Mouse (Mus musculus) layer of hippocampus, postnatal 10 days (tissue): Measurements from ENCODE around the gene Fermt2. TPM values are rescaled to one million over a fixed set of nuclear protein-coding genes. Genes with fewer than 3 reads are reported as not detected.

Experiments used
- DNase-seq, 2 experiments: peaks; one replicate each; pipeline ENCODE4 v3.0.0; 2021; ENCODE audit warnings: low spot score in 2 of 2
- total RNA-seq, 2 experiments: library from RNA; stranded (reverse); gene quantifications; 2 replicates each; pipeline ENCODE4 v1.2.3; 2021

Gene Fermt2
- total RNA-seq, 2 experiments from 2014 or later, result 90.8 to 117 TPM

DNA sequence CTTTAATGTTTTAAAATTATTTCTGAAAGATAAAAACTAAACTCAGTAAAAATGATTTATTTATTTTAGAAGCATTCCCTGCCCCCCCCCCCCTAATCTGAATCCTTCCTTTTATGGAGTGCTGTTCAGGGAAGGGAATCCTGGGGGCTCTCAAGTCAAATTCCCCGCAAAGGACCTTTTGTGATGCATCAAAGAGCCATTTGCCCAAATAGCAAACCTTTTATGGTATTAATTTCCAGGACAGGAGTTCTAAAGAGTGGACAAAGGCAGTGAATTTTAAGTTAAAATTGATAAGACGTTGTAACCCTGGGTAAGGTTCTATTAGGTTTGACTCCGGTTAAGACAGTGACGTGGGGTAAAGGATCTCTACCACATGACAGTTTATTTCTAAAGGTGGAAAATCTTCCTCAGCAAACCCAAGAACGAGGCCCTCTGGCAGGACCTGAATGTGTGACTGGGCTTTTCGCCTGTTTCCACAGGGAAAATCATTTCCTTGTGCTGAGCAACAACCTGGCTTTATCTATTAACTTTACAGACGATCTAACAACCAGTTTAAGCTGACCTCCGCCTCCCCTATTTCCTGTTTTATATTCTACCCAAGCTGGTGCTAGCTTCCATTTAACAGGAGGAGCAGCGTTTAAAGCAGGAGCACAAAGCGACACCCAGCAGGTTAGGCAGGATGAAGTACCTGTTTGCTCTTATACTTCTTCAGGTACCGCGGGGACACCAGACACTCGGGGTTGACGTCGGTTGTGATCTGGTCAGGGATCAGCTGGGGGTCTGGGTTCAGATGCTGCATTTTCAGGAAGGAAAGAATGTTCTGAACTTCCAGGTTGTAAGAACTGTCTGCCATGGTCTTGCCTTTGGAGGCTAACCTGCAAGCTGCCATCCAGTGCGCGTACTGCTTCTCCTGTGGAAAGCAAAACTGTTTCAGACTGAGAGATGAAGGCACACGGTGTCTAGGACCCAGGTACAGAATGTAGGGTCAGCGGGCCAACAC lies 65.6 kb downstream of the Fermt2 start:
- no peak for DNase-seq

GRCm38 (mm10) chr14:45463599-45463998 lies 66.3 kb downstream of the Fermt2 start:
- no peak for DNase-seq

DNA sequence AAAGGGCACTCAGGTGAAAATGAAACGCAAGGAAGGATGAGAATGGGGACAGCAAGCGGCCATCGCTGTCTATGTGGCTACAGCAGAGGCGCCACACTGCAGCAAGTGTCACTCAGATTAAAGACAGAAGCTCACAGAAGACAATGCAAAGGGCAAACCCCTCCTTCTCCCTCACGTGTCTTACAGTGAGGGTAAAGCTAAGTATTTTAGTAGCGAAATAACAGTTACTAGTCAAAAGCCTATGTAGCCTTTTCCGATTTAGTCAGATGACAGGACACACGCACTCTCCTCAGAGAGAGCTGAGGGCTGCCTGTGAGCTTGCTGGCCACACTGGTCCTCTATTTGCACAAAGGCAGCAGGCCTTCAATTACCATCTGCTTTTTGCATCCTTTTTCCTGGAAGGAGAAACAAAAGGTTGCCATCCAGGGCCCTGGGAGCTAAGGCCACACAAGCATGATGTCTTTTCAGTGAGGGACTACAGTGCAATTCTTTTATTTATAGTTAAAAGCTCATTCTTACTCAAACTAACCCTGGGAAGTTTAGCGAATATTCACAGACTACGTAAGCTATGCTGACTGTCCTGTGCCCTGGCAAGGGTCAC lies 66.9 kb downstream of the Fermt2 start:
- DNase-seq, result no peak

GRCm38 (mm10) chr14:45462374-45462773 lies 67.5 kb downstream of the Fermt2 start:
- peak in 1 of 2 experiments; percentile 60 for DNase-seq

DNA sequence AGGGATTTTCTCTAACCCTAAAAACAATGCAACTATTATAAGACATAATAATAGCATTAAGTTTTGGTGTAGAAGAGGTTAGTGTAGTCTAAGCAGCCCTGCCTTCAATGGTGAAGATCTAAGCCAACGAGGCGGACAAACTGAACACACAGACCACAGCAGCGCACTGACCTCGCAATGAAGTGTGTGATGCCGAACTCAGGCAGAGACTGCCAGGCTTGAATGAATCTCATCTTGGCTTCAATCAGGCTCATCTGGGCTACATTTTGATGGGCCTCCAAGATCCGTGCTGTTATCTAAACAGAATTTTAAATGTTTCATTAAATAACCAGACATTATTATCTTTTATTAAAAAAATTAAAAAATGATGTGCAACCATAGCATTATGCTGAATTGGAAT lies 68.0 kb downstream of the Fermt2 start:
- DNase-seq, result no peak

DNA sequence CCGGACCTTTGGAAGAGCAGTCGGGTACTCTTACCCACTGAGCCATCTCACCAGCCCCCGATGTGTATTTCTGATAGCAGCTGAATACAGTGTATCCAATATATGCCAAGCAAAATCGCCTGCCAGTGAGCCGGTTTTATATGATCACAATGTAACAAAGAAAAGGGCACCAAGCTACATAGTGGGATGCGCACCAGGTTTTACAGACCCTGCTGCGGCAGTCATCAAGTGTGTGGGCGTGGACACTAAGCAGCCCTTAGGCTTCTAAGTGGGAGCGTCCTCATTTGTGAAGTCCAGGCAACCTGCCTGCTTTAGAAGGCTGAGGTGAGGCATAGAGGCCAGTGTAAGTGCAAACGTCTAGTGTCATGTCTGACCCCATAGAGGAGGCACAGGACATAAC lies 69.4 kb downstream of the Fermt2 start:
- DNase-seq, result no peak

DNA sequence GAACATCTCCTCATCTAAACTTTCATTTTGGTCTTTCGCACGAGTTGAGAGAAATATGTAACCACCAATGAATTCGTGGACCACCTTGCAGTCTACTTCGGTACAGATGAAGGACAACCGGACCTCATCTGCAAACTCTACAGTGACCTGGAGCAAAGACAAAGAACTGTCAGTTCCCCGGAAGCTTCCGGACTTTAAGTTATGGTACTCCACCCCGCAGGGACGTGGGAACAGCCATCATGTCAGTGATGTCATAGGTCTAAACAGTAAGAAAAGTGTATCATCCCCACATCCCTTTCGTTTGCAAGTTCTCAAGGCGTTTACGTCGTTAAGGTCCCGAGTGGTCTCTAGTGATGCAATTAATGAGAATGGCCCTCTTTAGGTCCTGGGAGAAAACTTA lies 70.0 kb downstream of the Fermt2 start:
- DNase-seq, result no peak

DNA sequence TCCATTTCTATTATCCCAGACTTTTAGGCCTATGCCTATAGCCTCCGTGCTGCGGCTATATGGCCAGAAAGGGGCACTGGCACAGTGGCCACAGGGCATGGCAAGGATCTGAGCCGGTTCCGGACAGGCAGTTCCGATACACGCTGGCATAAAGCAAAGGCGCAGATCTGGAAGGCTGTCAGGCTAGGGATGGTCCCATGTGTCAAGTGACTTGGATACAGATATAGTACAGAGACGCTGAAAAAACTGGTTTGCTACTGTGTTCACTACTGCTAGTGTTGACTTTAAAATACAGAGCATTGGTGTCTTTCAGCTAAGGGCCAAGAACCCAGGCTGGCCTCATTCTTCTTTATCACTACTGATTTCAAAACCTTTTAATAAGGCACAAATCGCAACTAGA lies 72.9 kb downstream of the Fermt2 start:
- peak in 1 of 2 experiments; percentile 26 for DNase-seq

DNA sequence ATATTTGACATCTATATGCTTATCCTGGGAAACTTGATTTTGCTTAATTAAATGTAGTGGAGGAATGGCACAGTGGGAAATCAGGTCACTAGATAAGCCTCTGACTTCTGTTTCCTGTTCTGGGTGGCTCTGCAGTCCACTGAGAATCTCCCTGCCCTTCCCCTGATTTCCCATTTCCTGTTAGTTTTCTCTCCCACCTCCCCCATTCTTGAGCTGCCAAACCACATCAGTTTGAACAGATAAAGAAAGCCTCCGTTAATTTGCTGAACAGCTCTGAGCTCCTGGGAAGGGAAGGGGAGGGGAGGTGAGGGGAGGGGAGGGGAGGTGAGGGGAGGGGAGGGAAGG lies 73.4 kb downstream of the Fermt2 start:
- DNase-seq, result no peak

- DNase-seq, result peak in 1 of 2 experiments; percentile 18
These were observed 74.0 kb downstream of the Fermt2 start for GRCm38 (mm10) chr14:45455651-45456501.

DNA sequence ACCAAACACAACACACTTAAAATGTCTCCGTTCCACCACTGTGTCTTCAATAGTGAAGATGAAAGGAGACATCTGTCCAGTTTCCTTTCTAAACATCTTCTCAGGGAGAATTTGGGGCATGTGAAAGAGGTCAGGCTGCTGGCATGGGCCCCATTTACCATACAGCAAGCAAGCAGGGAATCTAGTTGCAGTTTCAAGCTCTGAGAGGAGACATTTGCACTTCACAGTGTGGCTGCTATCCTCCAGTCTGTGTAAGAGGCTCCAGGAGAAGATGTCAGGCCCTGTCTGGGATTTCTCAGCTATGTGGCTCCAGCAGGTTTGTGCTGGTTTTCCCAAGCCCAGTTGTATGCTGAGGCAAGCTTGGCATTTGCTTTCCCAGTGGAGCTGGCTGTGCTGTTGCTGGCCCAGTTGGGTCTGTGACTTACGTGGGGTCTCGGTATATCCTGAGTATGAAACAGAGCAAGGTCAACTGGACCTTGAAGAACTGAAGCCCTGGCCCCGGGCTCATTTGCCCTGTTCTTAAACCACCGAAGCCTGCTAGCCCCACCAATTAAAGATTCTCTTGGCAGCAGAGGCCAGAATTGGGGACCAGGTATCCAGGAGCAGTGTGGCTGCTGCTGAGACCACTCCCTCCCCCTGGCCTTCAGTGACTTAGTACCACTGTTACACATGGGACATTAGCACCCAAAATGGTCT lies 76.2 kb downstream of the Fermt2 start:
- no peak for DNase-seq

DNA sequence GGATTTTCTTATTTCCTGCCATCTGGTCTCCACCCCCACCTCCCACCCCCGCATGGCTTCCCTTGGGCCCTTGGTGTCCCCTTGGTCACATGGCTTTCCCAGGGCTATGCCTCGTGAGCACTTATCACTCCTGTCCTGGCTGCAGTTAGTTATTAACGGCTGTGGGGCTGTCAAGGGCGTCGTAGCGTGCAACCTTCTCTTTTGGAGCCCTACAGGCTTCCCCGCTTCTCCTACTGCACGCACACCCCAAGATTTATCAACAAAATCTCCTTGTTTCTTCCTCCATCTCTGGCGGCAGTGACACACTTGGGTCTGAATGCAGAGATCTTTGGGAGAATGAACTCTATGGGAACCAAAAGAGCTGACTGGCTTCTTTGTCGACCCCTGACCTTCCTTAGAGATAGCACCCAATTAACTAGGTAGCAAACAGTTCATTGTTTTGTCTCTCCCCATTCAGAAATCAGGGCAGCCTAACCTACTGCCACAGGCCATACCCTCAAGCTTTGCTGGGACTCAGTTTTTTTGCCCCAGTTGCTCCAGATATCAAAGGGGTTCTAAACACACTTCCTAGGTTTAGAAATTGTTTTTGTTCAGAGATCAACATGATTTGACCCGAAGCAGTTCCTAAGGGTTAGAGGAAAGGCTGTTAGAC lies 76.9 kb downstream of the Fermt2 start:
- no peak for DNase-seq

DNA sequence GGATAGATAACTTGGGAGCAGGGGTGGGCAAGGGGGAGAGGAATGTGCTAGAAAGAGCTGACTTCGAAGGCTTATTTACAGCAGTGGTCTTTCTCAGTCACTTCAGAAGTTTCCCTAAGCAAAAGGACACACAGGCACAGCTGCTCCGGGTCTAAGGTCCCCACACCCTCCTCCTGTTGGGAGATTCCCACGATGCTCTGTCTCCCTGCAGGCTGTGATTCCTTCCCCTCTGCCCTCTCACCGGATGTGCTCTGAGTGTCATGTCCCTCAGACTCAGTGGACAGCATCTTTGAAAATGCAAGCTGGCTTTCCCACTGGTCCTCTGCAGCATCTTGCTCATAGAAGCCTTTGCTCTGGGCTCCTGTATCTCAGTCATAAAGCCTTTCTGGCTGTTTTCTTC lies 77.8 kb downstream of the Fermt2 start:
- no peak for DNase-seq

GRCm38 (mm10) chr14:45451090-45451489 lies 78.8 kb downstream of the Fermt2 start:
- no peak for DNase-seq

GRCm38 (mm10) chr14:45446777-45447176 lies 83.1 kb downstream of the Fermt2 start:
- DNase-seq, result no peak

- DNase-seq, result no peak
These were observed 84.5 kb downstream of the Fermt2 start for GRCm38 (mm10) chr14:45445445-45445844.

DNA sequence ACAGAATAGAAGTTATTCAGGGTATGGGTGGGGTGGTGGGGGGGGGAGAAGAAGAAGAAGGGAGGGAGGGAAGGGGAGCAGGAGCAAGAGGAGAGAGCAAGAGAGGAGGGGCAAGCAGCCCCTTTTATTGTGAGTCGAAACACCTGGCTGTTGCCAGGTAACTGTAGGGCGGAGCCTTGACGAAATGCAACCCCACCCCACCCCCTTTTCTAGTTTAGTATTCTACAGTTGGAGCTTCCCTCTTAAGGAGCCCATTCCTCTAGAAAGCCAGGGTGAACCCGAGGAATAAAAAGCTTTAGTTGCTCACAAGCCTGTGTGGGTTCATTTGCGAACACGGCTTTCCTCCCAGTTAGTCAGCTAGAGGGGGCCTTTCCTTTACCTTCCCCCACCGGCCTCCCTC lies 85.0 kb downstream of the Fermt2 start:
- no peak for DNase-seq

GRCm38 (mm10) chr14:45442781-45443560 lies 86.9 kb downstream of the Fermt2 start:
- DNase-seq, result no peak

GRCm38 (mm10) chr14:45441291-45441690 lies 88.6 kb downstream of the Fermt2 start:
- DNase-seq, result no peak

DNA sequence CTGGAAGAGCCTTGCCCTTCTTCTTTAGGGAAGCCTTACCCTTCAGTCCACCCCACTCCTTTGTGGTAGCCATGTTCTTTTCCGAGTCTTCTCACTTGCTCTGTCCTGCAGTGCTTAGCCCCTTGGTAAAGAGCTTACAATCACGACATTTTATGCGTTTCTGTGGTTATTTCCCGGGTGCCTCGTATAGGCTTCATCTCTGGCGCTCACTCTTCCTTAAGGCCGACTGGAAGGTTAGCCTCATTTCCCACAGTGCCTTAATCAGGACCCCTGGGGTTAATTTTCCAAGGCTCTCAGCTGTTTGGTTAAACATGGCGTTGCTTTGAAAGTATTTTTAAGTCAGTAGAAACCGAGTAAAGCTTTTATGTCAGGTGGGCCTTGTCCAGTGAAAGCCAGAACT lies 90.5 kb downstream of the Fermt2 start:
- DNase-seq, result no peak
